Mouse (Mus musculus): Measurements from ENCODE around the gene Igsf23.
"Not testable (repeated sequence)": the region's sequence is repeated elsewhere in the genome, so short reads cannot be mapped to it uniquely, and the experiment has no call there.

Igsf23 gene

GRCm38 (mm10) chr7:19950589-19950988 is at the start of gene Igsf23:
Gene Igsf23 (minus strand): TSS chr7:19950756.
- DNase-seq: no peak

- not testable (repeated sequence) for DNase-seq
These were observed 46.2 kb upstream of the Igsf23 start for GRCm38 (mm10) chr7:19996721-19997120.

- not testable (repeated sequence) for DNase-seq
These were observed 40.6 kb upstream of the Igsf23 start, which contains the start of gene Nlrp9b for GRCm38 (mm10) chr7:19991165-19991564. Gene Nlrp9b (plus strand): TSS chr7:19991465.

GRCm38 (mm10) chr7:19971516-19971915 is 21.0 kb upstream of the Igsf23 start:
- DNase-seq: no peak

- no peak for DNase-seq
These were observed 19.6 kb upstream of the Igsf23 start for GRCm38 (mm10) chr7:19970196-19970595.

GRCm38 (mm10) chr7:19969541-19970090 is 19.1 kb upstream of the Igsf23 start:
- no peak for DNase-seq

GRCm38 (mm10) chr7:19969106-19969505 is 18.6 kb upstream of the Igsf23 start:
- no peak for DNase-seq

GRCm38 (mm10) chr7:19964985-19965579 is 14.5 kb upstream of the Igsf23 start, which contains the start of gene Ceacam20:
Gene Ceacam20 (plus strand): TSS chr7:19965412.
- no peak for DNase-seq

GRCm38 (mm10) chr7:19962423-19962822 is 11.9 kb upstream of the Igsf23 start:
- no peak for DNase-seq

- DNase-seq: peak; percentile 86
These were observed 5.8 kb upstream of the Igsf23 start for GRCm38 (mm10) chr7:19956341-19956781.

- no peak for DNase-seq
These were observed 5.3 kb upstream of the Igsf23 start for GRCm38 (mm10) chr7:19955861-19956260.

GRCm38 (mm10) chr7:19953054-19953453 is 2.5 kb upstream of the Igsf23 start:
- no peak for DNase-seq

GRCm38 (mm10) chr7:19952320-19952986 is 1.9 kb upstream of the Igsf23 start:
- DNase-seq: no peak

- no peak for DNase-seq
These were observed 560 bp downstream of the Igsf23 start for GRCm38 (mm10) chr7:19949996-19950395.

GRCm38 (mm10) chr7:19948956-19949355 is 1.6 kb downstream of the Igsf23 start:
- no peak for DNase-seq

GRCm38 (mm10) chr7:19945821-19946515 is 4.6 kb downstream of the Igsf23 start:
- no peak for DNase-seq

GRCm38 (mm10) chr7:19945201-19945600 is 5.4 kb downstream of the Igsf23 start:
- DNase-seq: no peak

GRCm38 (mm10) chr7:19944709-19945108 is 5.8 kb downstream of the Igsf23 start:
- DNase-seq: no peak

GRCm38 (mm10) chr7:19940256-19940655 is 10.3 kb downstream of the Igsf23 start:
- DNase-seq: no peak

GRCm38 (mm10) chr7:19939555-19940235 is 10.9 kb downstream of the Igsf23 start:
- peak; percentile 51 for DNase-seq

- no peak for DNase-seq
These were observed 13.2 kb downstream of the Igsf23 start for GRCm38 (mm10) chr7:19937229-19937821.

- no peak for DNase-seq
These were observed 14.6 kb downstream of the Igsf23 start for GRCm38 (mm10) chr7:19935961-19936360.
